Mouse (Mus musculus): ENCODE measurements around the gene Cdh11. TPM values are rescaled to one million over a fixed set of nuclear protein-coding genes. Genes with fewer than 3 reads are reported as not detected.

The Cdh11 gene
- 21.8 and 30.0 TPM in 2 replicates for polyA plus RNA-seq (2015; fragmentation: Nextera tagmentation; extraction: Ambion mirVana)

GRCm38 (mm10) chr8:102785592-102786416 lies at the start of gene Cdh11:
TSS of gene Cdh11 (minus strand) at chr8:102785642.

Measured in spleen, postnatal 0 days (tissue).